Mouse (Mus musculus) left cerebral cortex, postnatal 36 days (tissue): ENCODE results near the gene Wasl. TPM values are rescaled to one million over a fixed set of nuclear protein-coding genes. Genes with fewer than 3 reads are reported as not detected.

Experiments used
- DNase-seq, 2 experiments: peaks; one replicate each; pipeline ENCODE4 v3.0.0; 2021 to 2022; ENCODE audit warnings: low spot score in 2 of 2, mixed read lengths in 1 of 2
- intact Hi-C: fragments of 180-260 bp; cut with DNase I; formaldehyde crosslinking; loops from one replicate; pipeline ENCODE4 v1.15.1; 2025
- total RNA-seq, 2 experiments: library from RNA; stranded (reverse); gene quantifications; 2 replicates each; pipeline ENCODE4 v1.2.3; 2021

The Wasl gene
- total RNA-seq, 2 experiments from 2014 or later, result 123 to 129 TPM

GRCm38 (mm10) chr6:24571126-24571525 is 93.7 kb downstream of the Wasl start:
- intact Hi-C loops, result no loop called here
- no peak for DNase-seq

- intact Hi-C loops, result no loop called here
- DNase-seq, result no peak
Observed at GRCm38 (mm10) chr6:24570278-24570677, 94.5 kb downstream of the Wasl start.

DNA sequence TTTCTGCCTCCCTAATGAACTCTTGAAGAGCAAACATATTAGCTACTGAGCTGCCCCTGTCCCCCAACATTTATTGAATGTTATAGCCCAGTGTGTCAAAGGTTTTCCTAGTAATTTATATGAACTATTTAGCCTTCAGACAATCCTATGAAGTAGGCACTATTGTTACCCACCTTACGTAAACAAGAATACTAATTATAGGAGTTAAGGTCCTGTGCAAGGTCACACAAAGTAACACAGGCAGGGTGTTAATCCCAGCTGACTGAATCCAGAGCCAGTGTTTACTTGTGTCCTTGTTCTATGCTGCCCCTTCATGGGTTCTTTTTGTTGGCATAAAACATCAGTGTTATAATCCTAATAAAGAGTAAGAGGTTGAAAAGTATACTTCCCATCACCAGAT is 95.1 kb downstream of the Wasl start:
- no peak for DNase-seq
- intact Hi-C loops, result no loop called here

- no peak for DNase-seq
- intact Hi-C loops, result no loop called here
Observed at GRCm38 (mm10) chr6:24568963-24569362, 95.8 kb downstream of the Wasl start.

- intact Hi-C loops, result no loop called here
- DNase-seq, result no peak
Observed at GRCm38 (mm10) chr6:24564886-24565285, 99.9 kb downstream of the Wasl start.

DNA sequence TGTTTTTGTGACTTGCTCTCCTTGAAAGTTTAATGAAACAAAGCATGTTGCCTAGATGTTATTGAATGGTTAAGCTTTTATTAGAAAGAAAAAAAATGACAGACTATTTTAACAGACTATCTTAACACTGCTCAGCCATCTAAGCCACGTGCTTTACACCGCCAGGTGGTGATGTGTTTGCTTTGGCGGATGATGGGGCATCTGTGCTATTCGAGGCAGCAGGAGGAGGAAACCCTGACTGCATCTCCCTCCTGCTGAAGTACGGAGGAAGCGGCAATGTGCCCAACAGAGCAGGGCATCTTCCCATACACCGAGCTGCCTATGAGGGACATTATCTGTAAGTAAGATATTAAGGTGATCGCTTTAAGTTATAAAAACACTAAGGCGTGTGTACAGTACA is 100.7 kb downstream of the Wasl start:
- no peak for DNase-seq
- intact Hi-C loops, result no loop called here

Other genes with a start within 250 kb of the Wasl start
- gene Iqub, start 149.9 kb downstream of the Wasl start, total RNA-seq, result 1 to 10 TPM; 1.5 to 2.6 TPM
- 100 to 1,000 TPM; 247 to 273 TPM for gene Ndufa5, start 137.0 kb downstream of the Wasl start, total RNA-seq
- not detected for gene Asb15, start 136.9 kb downstream of the Wasl start, total RNA-seq
- not detected for gene Lmod2, start 67.2 kb downstream of the Wasl start, total RNA-seq
- not detected for gene Hyal6, start 68.2 kb upstream of the Wasl start, total RNA-seq
- gene Hyal4, start 83.3 kb upstream of the Wasl start, total RNA-seq, result not detected
- gene Spam1, start 126.2 kb upstream of the Wasl start, total RNA-seq, result not detected
- not detected for gene Hyal5, start 193.0 kb upstream of the Wasl start, total RNA-seq